Mouse (Mus musculus) neutrophil, adult 5-6 weeks (primary cell): ENCODE results near the gene Man2b2. TPM values are rescaled to one million over a fixed set of nuclear protein-coding genes. Genes with fewer than 3 reads are reported as not detected.

Experiments used
- ATAC-seq: fragments of 151-379, 151-347 bp; 2 replicates; pipeline ENCODE4 v1.8.0; 2017; ENCODE audit warnings: mild to moderate bottlenecking, moderate TSS enrichment; ENCODE audit not compliant: insufficient number of reproducible peaks, poor library complexity, low FRiP score, severe bottlenecking; ENCODE audit errors: extremely low read depth
- total RNA-seq: library from RNA; stranded (forward); fragments of 200-1000 nt; gene quantifications from 2 replicates; pipeline ENCODE4 v1.2.3, GENCODE M21; 2017

The Man2b2 gene
- 20.5 and 21.7 TPM in 2 replicates for total RNA-seq

GRCm38 (mm10) chr5:36829913-36830879 lies at the start of gene Man2b2:
Man2b2 (minus strand) TSS chr5:36830653.
- peak; percentile 80 for ATAC-seq

GRCm38 (mm10) chr5:36878801-36879200 lies 48.3 kb upstream of the Man2b2 start:
- ATAC-seq, result no peak

- no peak for ATAC-seq
These were observed 47.2 kb upstream of the Man2b2 start for GRCm38 (mm10) chr5:36877641-36878040.

- ATAC-seq, result no peak
These were observed 46.4 kb upstream of the Man2b2 start for GRCm38 (mm10) chr5:36876777-36877396.

- no peak for ATAC-seq
These were observed 45.5 kb upstream of the Man2b2 start for GRCm38 (mm10) chr5:36875956-36876355.

GRCm38 (mm10) chr5:36870916-36871315 lies 40.5 kb upstream of the Man2b2 start:
- ATAC-seq, result no peak

GRCm38 (mm10) chr5:36869578-36870236 lies 39.3 kb upstream of the Man2b2 start:
- no peak for ATAC-seq

- ATAC-seq, result no peak
These were observed 38.7 kb upstream of the Man2b2 start for GRCm38 (mm10) chr5:36869186-36869577.

GRCm38 (mm10) chr5:36868266-36869090 lies 38.0 kb upstream of the Man2b2 start, which contains the start of gene Ppp2r2c:
Ppp2r2c (plus strand) TSS chr5:36868513.
- ATAC-seq, result no peak

GRCm38 (mm10) chr5:36867561-36867960 lies 37.1 kb upstream of the Man2b2 start:
- no peak for ATAC-seq

- no peak for ATAC-seq
These were observed 36.3 kb upstream of the Man2b2 start for GRCm38 (mm10) chr5:36866701-36867250.

GRCm38 (mm10) chr5:36861084-36861483 lies 30.6 kb upstream of the Man2b2 start:
- no peak for ATAC-seq

GRCm38 (mm10) chr5:36857546-36857945 lies 27.1 kb upstream of the Man2b2 start:
- no peak for ATAC-seq

- no peak for ATAC-seq
These were observed 26.1 kb upstream of the Man2b2 start for GRCm38 (mm10) chr5:36856529-36856928.

GRCm38 (mm10) chr5:36855180-36855579 lies 24.7 kb upstream of the Man2b2 start:
- no peak for ATAC-seq

GRCm38 (mm10) chr5:36851572-36851971 lies 21.1 kb upstream of the Man2b2 start:
- ATAC-seq, result no peak

- ATAC-seq, result no peak
These were observed 14.0 kb upstream of the Man2b2 start for GRCm38 (mm10) chr5:36844490-36844889.

GRCm38 (mm10) chr5:36841701-36842100 lies 11.2 kb upstream of the Man2b2 start:
- no peak for ATAC-seq
